In genomic region chr6:54485973-54486569, GRCm38 (mm10) we compare ENCODE assay signal across 8 mouse cellular contexts. TPM values are rescaled to one million over a fixed set of nuclear protein-coding genes. Genes with fewer than 3 reads are reported as not detected.
A peak's percentile ranks its signal among the peaks of the same experiment; 100 is the strongest.
DNase-seq lines count a peak whose midpoint lies in the region; ATAC-seq and TF ChIP-seq lines count a peak whose summit lies in the region.
"Had no signal": no experiment of that assay in that cellular context is flagged by ENCODE, and none has a peak within 500 bp of the region (broad histone marks: within the 10 kb centered on the region; RNA-seq: fewer than 3 reads in every experiment).

No protein-coding gene starts in this region.

- no peaks in the 10 kb centered on the region for H3K4me1 ChIP-seq in lung, adult 2 months (ENCODE audit: control insufficient read depth, insufficient read depth, low read length)
- no peaks in the 10 kb centered on the region for H3K4me1 ChIP-seq in forebrain, embryonic 14.5 days (ENCODE audit: control insufficient read depth, insufficient read depth, low read length)
- H3K4me1 ChIP-seq in limb, embryonic 12.5 days (replicated peaks) = peaks cover 13% of the 10 kb centered on the region; the same call in 1 of the 2 replicates
- 0 out of 2 replicates have a peak, but pooled peaks cover 5% of the 10 kb centered on the region for H3K4me1 ChIP-seq in stomach, embryonic 15.5 days

- no peak for TF ChIP-seq CTCF in lung, adult 2 months (IDR thresholded peaks at IDR 0.05; ENCODE audit: insufficient read depth, low read length)

- H3K27me3 ChIP-seq in forebrain, embryonic 14.5 days (replicated peaks; ENCODE audit: control insufficient read depth, insufficient read depth, low read length) = no peaks in the 10 kb centered on the region
- H3K27me3 ChIP-seq in limb, embryonic 12.5 days = peaks cover 52% of the 10 kb centered on the region
- 0 out of 2 replicates have a peak, but pooled peaks cover 8% of the 10 kb centered on the region for H3K27me3 ChIP-seq in stomach, embryonic 15.5 days (replicated peaks)

- no peak overlapping the region for H3K9ac ChIP-seq in forebrain, embryonic 14.5 days (ENCODE audit: low read length)
- 0 out of 2 replicates have a peak overlapping the region, but pooled peaks have one; percentile 51 for H3K9ac ChIP-seq in limb, embryonic 12.5 days (replicated peaks)
- no peak overlapping the region for H3K9ac ChIP-seq in stomach, embryonic 15.5 days

- TF ChIP-seq POLR2A in lung, adult 2 months (IDR thresholded peaks at IDR 0.05; ENCODE audit: borderline replicate concordance, extremely low read depth, low read depth, low read length) = no peak

- DNase-seq in lung, adult 2 months = peak; percentile 15
- no peak for DNase-seq in lung, postnatal 10 days
- DNase-seq in forebrain, embryonic 14.5 days (ENCODE audit: low spot score) = no peak
- DNase-seq in right cerebral cortex, postnatal 25 days = no peak
- DNase-seq in testis, postnatal 14 days (ENCODE audit: low spot score) = no peak
- DNase-seq: cerebellum, adult 18-20 months had no signal

- WGBS in lung, adult 2 months = 36% methylated on average over 6 of the region's 6 CpGs
- WGBS in forebrain, embryonic 14.5 days = 33% methylated on average over 6 of the region's 6 CpGs
- 19% methylated on average over 6 of the region's 6 CpGs for WGBS in limb, embryonic 12.5 days
- 35% methylated on average over 6 of the region's 6 CpGs for WGBS in stomach, embryonic 15.5 days

- H3K4me2 ChIP-seq in forebrain, embryonic 14.5 days (ENCODE audit: low read length) = peak overlapping the region; percentile 58
- peak overlapping the region; percentile 80 for H3K4me2 ChIP-seq in limb, embryonic 12.5 days
- H3K4me2 ChIP-seq in stomach, embryonic 15.5 days = peak overlapping the region; percentile 59

- ATAC-seq in forebrain, embryonic 14.5 days = no peak
- ATAC-seq in limb, embryonic 12.5 days (ENCODE audit: insufficient number of reproducible peaks, insufficient read depth, low FRiP score, low TSS enrichment, low read depth) = no peak
- no peak for ATAC-seq in stomach, embryonic 15.5 days (ENCODE audit: insufficient read depth, low FRiP score, low read depth)

- no peaks in the 10 kb centered on the region for H3K9me3 ChIP-seq in forebrain, embryonic 14.5 days (replicated peaks; ENCODE audit: control insufficient read depth, low read length)
- no peaks in the 10 kb centered on the region for H3K9me3 ChIP-seq in limb, embryonic 12.5 days
- no peaks in the 10 kb centered on the region for H3K9me3 ChIP-seq in stomach, embryonic 15.5 days

- H3K36me3 ChIP-seq in forebrain, embryonic 14.5 days (ENCODE audit: control insufficient read depth, insufficient read depth, low read length) = no peaks in the 10 kb centered on the region
- H3K36me3 ChIP-seq in limb, embryonic 12.5 days = no peaks in the 10 kb centered on the region
- H3K36me3 ChIP-seq in stomach, embryonic 15.5 days = no peaks in the 10 kb centered on the region

- H3K27ac ChIP-seq in forebrain, embryonic 14.5 days (ENCODE audit: low read depth, low read length) = no peak overlapping the region
- no peak overlapping the region for H3K27ac ChIP-seq in limb, embryonic 12.5 days
- H3K27ac ChIP-seq in stomach, embryonic 15.5 days = no peak overlapping the region

- no peak overlapping the region for H3K4me3 ChIP-seq in lung, adult 2 months (replicated peaks; ENCODE audit: extremely low read depth, low read depth, low read length)
- no peak overlapping the region for H3K4me3 ChIP-seq in forebrain, embryonic 14.5 days (ENCODE audit: low read depth, low read length)
- H3K4me3 ChIP-seq in limb, embryonic 12.5 days (replicated peaks) = peak overlapping the region; percentile 39
- H3K4me3 ChIP-seq in stomach, embryonic 15.5 days (replicated peaks) = peak overlapping the region; percentile 29

RNA-seq across cellular contexts. Expression of gene Wipf3, which starts 56.7 kb away (rescaled TPM):
- 4.6 and 5.0 TPM in 2 replicates for polyA plus RNA-seq in lung, adult 2 months (2012; rRNA removed)
- polyA plus RNA-seq in forebrain, embryonic 14.5 days (2014; fragmentation: Nextera tagmentation; extraction: Ambion mirVana) = 2.6 and 3.0 TPM in 2 replicates
- polyA plus RNA-seq in limb, embryonic 12.5 days (2016; fragmentation: Nextera tagmentation; extraction: Ambion mirVana) = 1.0 and 1.1 TPM in 2 replicates
- polyA plus RNA-seq in stomach, embryonic 15.5 days (2015; fragmentation: Nextera tagmentation; extraction: Ambion mirVana) = 0.89 and 1.2 TPM in 2 replicates

Comparison
In these comparisons a context has a peak if more than half of its experiments do, and no peak if none do; other contexts are left out.
1. H3K4me3 ChIP-seq: peak in limb, embryonic 12.5 days (single experiment) and stomach, embryonic 15.5 days (single experiment); none in lung, adult 2 months (single experiment) and forebrain, embryonic 14.5 days (single experiment).
2. Peak in every context shown above with its lines, with median percentiles within 50 percentile points of each other: H3K4me2 ChIP-seq.